Mouse (Mus musculus) brain, embryonic 14.5 days (tissue): Measurements from ENCODE around the gene Hyal2.

Experiments
- CTCF ChIP-seq: fragments of 200-500 bp; IDR thresholded peaks from 2 replicates; pipeline ENCODE4 v1.5.1; 2012; ENCODE audit warnings: inconsistent platforms, mild to moderate bottlenecking, moderate library complexity, borderline replicate concordance; ENCODE audit not compliant: insufficient read depth, insufficient read length; ENCODE audit errors: extremely low read depth
- POLR2A ChIP-seq: fragments of 200-500 bp; IDR thresholded peaks from 2 replicates; pipeline ENCODE4 v1.6.1; 2012; ENCODE audit warnings: mild to moderate bottlenecking, inconsistent platforms, borderline replicate concordance; ENCODE audit not compliant: poor library complexity, insufficient read depth, insufficient read length, severe bottlenecking; ENCODE audit errors: extremely low read depth

DNA sequence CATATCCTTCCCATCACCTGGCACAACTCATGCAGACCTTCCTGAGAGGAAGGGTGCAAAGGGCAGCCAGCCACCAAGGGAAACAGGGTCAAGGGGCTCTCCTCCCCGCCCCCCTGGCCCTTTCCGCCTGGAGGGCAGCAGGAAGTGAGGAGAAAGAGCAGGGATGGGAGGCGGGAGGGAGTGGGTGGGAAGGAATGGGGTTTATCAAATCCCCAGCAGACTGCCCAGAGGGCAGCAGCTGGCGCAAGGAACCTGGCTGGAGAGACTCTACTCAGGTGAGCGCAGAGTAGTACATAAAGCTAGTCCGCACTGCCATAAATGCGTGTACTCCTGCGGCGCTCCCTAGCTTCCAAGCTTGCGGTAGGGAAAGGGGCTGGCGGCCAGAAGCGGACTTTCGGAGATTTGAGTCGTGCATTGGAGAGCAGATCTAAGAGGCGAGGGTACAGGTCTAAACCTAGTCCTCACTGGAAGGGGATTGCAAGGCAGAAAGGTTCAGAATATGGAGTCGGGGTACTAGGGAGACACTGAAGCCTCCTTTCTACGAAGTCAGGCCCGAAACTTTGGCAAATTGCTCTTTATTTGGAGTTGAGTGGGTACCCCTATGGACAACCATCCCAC, at the start of gene Hyal2:
- TF ChIP-seq CTCF (no peak), POLR2A (no peak)
